Mouse (Mus musculus): ENCODE measurements around the gene Scfd2. TPM values are rescaled to one million over a fixed set of nuclear protein-coding genes. Genes with fewer than 3 reads are reported as not detected.

The Scfd2 gene
- total and polyA plus RNA-seq, 2 experiments from 2014 or later: 20.5 to 29.1 TPM

GRCm38 (mm10) chr5:74313542-74313941 lies 218.0 kb downstream of the Scfd2 start:
- DNase-seq (no peak), ATAC-seq (no peak)
- whole genome bisulfite sequencing: 82% methylated on average over 7 of the region's 7 CpGs
- H3K4me1 ChIP-seq (ENCODE audit: insufficient read depth): no peaks in the 10 kb centered on the region
- no peak overlapping the region for H3K9ac ChIP-seq
- H3K27me3 ChIP-seq (ENCODE audit: insufficient read depth, low read length): no peaks in the 10 kb centered on the region
- no peak overlapping the region for H3K4me2 ChIP-seq (ENCODE audit: low read depth)
- no peak overlapping the region for H3K27ac ChIP-seq (ENCODE audit: low read depth, low read length)
- no peak overlapping the region for H3K4me3 ChIP-seq (ENCODE audit: low read depth, low read length)
- no peaks in the 10 kb centered on the region for H3K36me3 ChIP-seq (ENCODE audit: insufficient read depth)
- H3K9me3 ChIP-seq (ENCODE audit: low read length): no peaks in the 10 kb centered on the region
- no peak for TF ChIP-seq CTCF (IDR thresholded peaks at IDR 0.05; ENCODE audit: low read depth)

GRCm38 (mm10) chr5:74311865-74312264 lies 219.7 kb downstream of the Scfd2 start:
- no peak for ATAC-seq
- no peak for DNase-seq
- Histone ChIP-seq H3K36me3 (ENCODE audit: insufficient read depth) (no peaks in the 10 kb centered on the region), H3K4me3 (ENCODE audit: low read depth, low read length) (no peak overlapping the region), H3K9ac (no peak overlapping the region), H3K4me2 (ENCODE audit: low read depth) (no peak overlapping the region), H3K27ac (ENCODE audit: low read depth, low read length) (no peak overlapping the region), H3K9me3 (ENCODE audit: low read length) (no peaks in the 10 kb centered on the region), H3K27me3 (ENCODE audit: insufficient read depth, low read length) (no peaks in the 10 kb centered on the region), H3K4me1 (ENCODE audit: insufficient read depth) (no peaks in the 10 kb centered on the region)
- no peak for TF ChIP-seq CTCF (IDR thresholded peaks at IDR 0.05; ENCODE audit: low read depth)
- 48% methylated on average over 6 of the region's 6 CpGs for WGBS

GRCm38 (mm10) chr5:74311200-74311825 lies 220.2 kb downstream of the Scfd2 start:
- H3K9me3 ChIP-seq (ENCODE audit: low read length): no peaks in the 10 kb centered on the region
- H3K36me3 ChIP-seq (ENCODE audit: insufficient read depth): no peaks in the 10 kb centered on the region

GRCm38 (mm10) chr5:74310101-74310500 lies 221.5 kb downstream of the Scfd2 start:
- DNase-seq (no peak), ATAC-seq (no peak)
- 0 out of 2 replicates have a peak, but pooled peaks cover 5% of the 10 kb centered on the region for H3K4me1 ChIP-seq (ENCODE audit: insufficient read depth)
- no peak overlapping the region for H3K4me3 ChIP-seq (ENCODE audit: low read depth, low read length)
- H3K36me3 ChIP-seq (ENCODE audit: insufficient read depth): no peaks in the 10 kb centered on the region
- H3K4me2 ChIP-seq (ENCODE audit: low read depth): no peak overlapping the region
- no peak for TF ChIP-seq CTCF (IDR thresholded peaks at IDR 0.05; ENCODE audit: low read depth)
- H3K27ac ChIP-seq (ENCODE audit: low read depth, low read length): no peak overlapping the region
- no peaks in the 10 kb centered on the region for H3K9me3 ChIP-seq (ENCODE audit: low read length)
- no peak overlapping the region for H3K9ac ChIP-seq
- 89% methylated on average over 5 of the region's 5 CpGs for WGBS
- no peaks in the 10 kb centered on the region for H3K27me3 ChIP-seq (ENCODE audit: insufficient read depth, low read length)

More at GRCm38 (mm10) chr5:74311200-74311825, 220.2 kb downstream of the Scfd2 start:
- H3K9ac ChIP-seq: no peak overlapping the region
- H3K4me2 ChIP-seq (ENCODE audit: low read depth): no peak overlapping the region
- H3K4me1 ChIP-seq (ENCODE audit: insufficient read depth): no peaks in the 10 kb centered on the region
- WGBS: 34% methylated on average over 6 of the region's 6 CpGs
- H3K27me3 ChIP-seq (ENCODE audit: insufficient read depth, low read length): no peaks in the 10 kb centered on the region
- ATAC-seq: peak; percentile 53
- TF ChIP-seq CTCF (IDR thresholded peaks at IDR 0.05; ENCODE audit: low read depth): peak; percentile 92
- peak; percentile 87 for DNase-seq
- H3K4me3 ChIP-seq (ENCODE audit: low read depth, low read length): no peak overlapping the region
- no peak overlapping the region for H3K27ac ChIP-seq (ENCODE audit: low read depth, low read length)

- no peak for DNase-seq
- no peak for TF ChIP-seq CTCF (IDR thresholded peaks at IDR 0.05; ENCODE audit: low read depth)
- Histone ChIP-seq H3K4me1 (ENCODE audit: insufficient read depth) (0 out of 2 replicates have a peak, but pooled peaks cover 5% of the 10 kb centered on the region), H3K4me2 (ENCODE audit: low read depth) (no peak overlapping the region), H3K9me3 (ENCODE audit: low read length) (no peaks in the 10 kb centered on the region), H3K9ac (no peak overlapping the region), H3K36me3 (ENCODE audit: insufficient read depth) (no peaks in the 10 kb centered on the region), H3K27me3 (ENCODE audit: insufficient read depth, low read length) (no peaks in the 10 kb centered on the region), H3K4me3 (ENCODE audit: low read depth, low read length) (no peak overlapping the region), H3K27ac (ENCODE audit: low read depth, low read length) (no peak overlapping the region)
- WGBS: 79% methylated on average over 5 of the region's 5 CpGs
- no peak for ATAC-seq
These were observed 224.3 kb downstream of the Scfd2 start for GRCm38 (mm10) chr5:74307242-74307641.

GRCm38 (mm10) chr5:74305533-74306189 lies 225.9 kb downstream of the Scfd2 start:
- no peak overlapping the region for H3K9ac ChIP-seq
- H3K36me3 ChIP-seq (ENCODE audit: insufficient read depth): no peaks in the 10 kb centered on the region
- H3K4me3 ChIP-seq (ENCODE audit: low read depth, low read length): no peak overlapping the region
- no peaks in the 10 kb centered on the region for H3K27me3 ChIP-seq (ENCODE audit: insufficient read depth, low read length)
- no peaks in the 10 kb centered on the region for H3K9me3 ChIP-seq (ENCODE audit: low read length)
- WGBS: 64% methylated on average over 4 of the region's 4 CpGs
- H3K4me2 ChIP-seq (ENCODE audit: low read depth): no peak overlapping the region
- ATAC-seq: no peak
- no peak for DNase-seq
- H3K27ac ChIP-seq (ENCODE audit: low read depth, low read length): no peak overlapping the region
- 0 out of 2 replicates have a peak, but pooled peaks cover 5% of the 10 kb centered on the region for H3K4me1 ChIP-seq (ENCODE audit: insufficient read depth)
- TF ChIP-seq CTCF (IDR thresholded peaks at IDR 0.05; ENCODE audit: low read depth): no peak

DNA sequence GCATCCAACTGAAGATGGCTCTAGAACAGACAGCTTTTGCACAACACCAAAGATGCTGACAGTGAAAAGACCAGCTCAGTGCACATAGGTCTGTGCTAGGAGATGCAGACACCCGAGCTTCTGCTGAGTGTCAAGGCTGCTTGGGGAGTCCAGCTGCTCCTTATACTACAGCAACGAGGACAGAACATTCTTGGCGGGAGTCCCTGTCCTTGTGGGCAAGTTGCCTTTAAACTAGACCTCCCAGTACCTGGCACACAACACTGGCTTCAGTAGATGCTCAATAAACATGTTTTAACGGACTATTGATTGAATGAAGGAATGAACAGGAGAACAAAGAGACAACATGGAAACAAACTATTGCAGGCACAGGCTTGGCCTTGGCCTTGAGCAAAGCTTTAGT lies 226.8 kb downstream of the Scfd2 start:
- 52% methylated on average over 4 of the region's 4 CpGs for WGBS
- no peaks in the 10 kb centered on the region for H3K36me3 ChIP-seq (ENCODE audit: insufficient read depth)

More for the DNA sequence above, 226.8 kb downstream of the Scfd2 start:
- H3K9me3 ChIP-seq (ENCODE audit: low read length): no peaks in the 10 kb centered on the region
- no peak overlapping the region for H3K4me2 ChIP-seq (ENCODE audit: low read depth)
- 0 out of 2 replicates have a peak, but pooled peaks cover 5% of the 10 kb centered on the region for H3K4me1 ChIP-seq (ENCODE audit: insufficient read depth)
- no peak overlapping the region for H3K27ac ChIP-seq (ENCODE audit: low read depth, low read length)
- no peak overlapping the region for H3K9ac ChIP-seq
- TF ChIP-seq CTCF (IDR thresholded peaks at IDR 0.05; ENCODE audit: low read depth): no peak
- H3K4me3 ChIP-seq (ENCODE audit: low read depth, low read length): no peak overlapping the region
- ATAC-seq (peak; percentile 40), DNase-seq (no peak)
- no peaks in the 10 kb centered on the region for H3K27me3 ChIP-seq (ENCODE audit: insufficient read depth, low read length)

Measured in forebrain, postnatal 0 days (tissue).